Mouse (Mus musculus) kidney, adult 2 months (tissue): ENCODE results near the gene Gm17490.

Source experiments
- CTCF ChIP-seq: fragments of 200-500 bp; conservative IDR thresholded peaks from 2 replicates; pipeline ENCODE4 v1.5.1; 2011; ENCODE audit warnings: low read depth, mild to moderate bottlenecking, control low read depth, low read length, moderate library complexity, mixed read lengths; ENCODE audit not compliant: insufficient read depth, insufficient read length
- POLR2A ChIP-seq: fragments of 200-500 bp; IDR thresholded peaks from one replicate; pipeline ENCODE4 v1.6.1; 2011; ENCODE audit warnings: low read depth, low read length, control low read depth

GRCm38 (mm10) chr2:11662143-11662906, 36.3 kb upstream of the Gm17490 start:
- TF ChIP-seq CTCF (no peak), POLR2A (no peak)
